Comparison of ENCODE assay signal across 9 mouse cellular contexts in genomic region chr4:87647932-87648911, GRCm38 (mm10).
DNase-seq lines count a peak whose midpoint lies in the region; ATAC-seq and TF ChIP-seq lines count a peak whose summit lies in the region.
"Had no signal": no experiment of that assay in that cellular context is flagged by ENCODE, and none has a peak within 500 bp of the region (broad histone marks: within the 10 kb centered on the region; RNA-seq: fewer than 3 reads in every experiment).

No protein-coding gene starts in this region.

- intact Hi-C loops in gastrocnemius, postnatal 14 days (cut with DNase I; ENCODE audit: low total_unique reads), result no loop called here

- H3K9me3 ChIP-seq in heart, embryonic 12.5 days (replicated peaks), result 0 out of 2 replicates have a peak, but pooled peaks cover 6% of the 10 kb centered on the region
- H3K9me3 ChIP-seq in kidney, embryonic 16.5 days (ENCODE audit: low read length), result no peaks in the 10 kb centered on the region

- WGBS in heart, embryonic 12.5 days, result 19% methylated on average over 26 of the region's 26 CpGs
- 10% methylated on average over 26 of the region's 26 CpGs for WGBS in kidney, embryonic 16.5 days
- 20% methylated on average over 26 of the region's 26 CpGs for WGBS in small intestine, adult 2 months

- peak overlapping the region; percentile 46 for H3K4me3 ChIP-seq in heart, embryonic 12.5 days
- H3K4me3 ChIP-seq in kidney, embryonic 16.5 days (ENCODE audit: low read length), result peak overlapping the region; percentile 44
- peak overlapping the region; percentile 49 for H3K4me3 ChIP-seq in small intestine, adult 2 months (ENCODE audit: low read depth, low read length)

- H3K36me3 ChIP-seq in heart, embryonic 12.5 days, result no peaks in the 10 kb centered on the region
- no peaks in the 10 kb centered on the region for H3K36me3 ChIP-seq in kidney, embryonic 16.5 days (ENCODE audit: insufficient read depth, low read length)
- H3K36me3 ChIP-seq in small intestine, adult 2 months (ENCODE audit: control insufficient read depth, insufficient read depth, low read length), result no peaks in the 10 kb centered on the region

- no peak for TF ChIP-seq CTCF in small intestine, adult 2 months (IDR thresholded peaks at IDR 0.05; ENCODE audit: extremely low read depth, insufficient read length, insufficient replicate concordance, low read depth, low read length)

- DNase-seq in gastrocnemius, postnatal 14 days, result peak; percentile 34
- no peak for DNase-seq in gastrocnemius, postnatal 25 days
- peak; percentile 7 to 31 for DNase-seq in adrenal gland, postnatal 36 days
- peak; percentile 65 for DNase-seq in lung, postnatal 10 days
- no peak for DNase-seq in spleen, adult 12 weeks (ENCODE audit: low spot score)

- H3K4me1 ChIP-seq in heart, embryonic 12.5 days (replicated peaks), result peaks cover 11% of the 10 kb centered on the region; the same call in 1 of the 2 replicates
- peaks cover 16% of the 10 kb centered on the region for H3K4me1 ChIP-seq in kidney, embryonic 16.5 days (ENCODE audit: insufficient read depth, low read length)
- H3K4me1 ChIP-seq in small intestine, adult 2 months (ENCODE audit: control insufficient read depth, insufficient read depth, insufficient read length, low read length), result peaks cover 3% of the 10 kb centered on the region; the same call in 1 of the 2 replicates

- peak overlapping the region; percentile 79 for H3K4me2 ChIP-seq in heart, embryonic 12.5 days
- peak overlapping the region; percentile 71 for H3K4me2 ChIP-seq in kidney, embryonic 16.5 days (replicated peaks; ENCODE audit: low read depth, low read length)

- H3K27me3 ChIP-seq in heart, embryonic 12.5 days (replicated peaks), result no peaks in the 10 kb centered on the region
- H3K27me3 ChIP-seq in kidney, embryonic 16.5 days (ENCODE audit: insufficient read depth, low read length), result no peaks in the 10 kb centered on the region
- H3K27me3 ChIP-seq in small intestine, adult 2 months (ENCODE audit: control insufficient read depth, insufficient read depth, low read length), result no peaks in the 10 kb centered on the region
- H3K27me3 ChIP-seq: Patski had no signal

- TF ChIP-seq POLR2A in small intestine, adult 2 months (IDR thresholded peaks at IDR 0.05; ENCODE audit: low read depth, low read length), result no peak

- ATAC-seq in heart, embryonic 12.5 days (ENCODE audit: insufficient number of reproducible peaks, low FRiP score), result peak; percentile 59
- peak; percentile 87 for ATAC-seq in kidney, embryonic 16.5 days (ENCODE audit: low FRiP score, low TSS enrichment)
- ATAC-seq: Patski had no signal

- no peak overlapping the region for H3K27ac ChIP-seq in heart, embryonic 12.5 days (ENCODE audit: poor library complexity, severe bottlenecking)
- 0 out of 2 replicates have a peak overlapping the region, but pooled peaks have one; percentile 38 for H3K27ac ChIP-seq in kidney, embryonic 16.5 days (ENCODE audit: low read length)
- no peak overlapping the region for H3K27ac ChIP-seq in small intestine, adult 2 months (ENCODE audit: insufficient read depth, low read depth, low read length)

- peak overlapping the region; percentile 21 for H3K9ac ChIP-seq in heart, embryonic 12.5 days
- peak overlapping the region; percentile 60 for H3K9ac ChIP-seq in kidney, embryonic 16.5 days (replicated peaks; ENCODE audit: low read length)

Comparison
In these comparisons a context has a peak if more than half of its experiments do, and no peak if none do; other contexts are left out.
1. DNase-seq: peak in gastrocnemius, postnatal 14 days (single experiment), adrenal gland, postnatal 36 days (2 of 2) and lung, postnatal 10 days (single experiment); none in gastrocnemius, postnatal 25 days (single experiment) and spleen, adult 12 weeks (single experiment).
2. Peak in every context shown above with its lines, with median percentiles within 50 percentile points of each other: H3K4me3 ChIP-seq.